Mouse (Mus musculus): ENCODE measurements at regions not wholly inside any gene's neighbourhood (a gene's known extent, or its start where the extent isn't known, plus 50 kb on each side); places are given as distances from the start of the nearest gene placed in this dataset.

GRCm38 (mm10) chr10:112801560-112801959 lies 127.2 kb downstream of the Atxn7l3b start:
- H3K27ac ChIP-seq (ENCODE audit: low read depth, low read length), result no peak overlapping the region
- no peaks in the 10 kb centered on the region for H3K4me1 ChIP-seq (ENCODE audit: control insufficient read depth, insufficient read depth, low read depth, low read length)
- H3K9ac ChIP-seq (ENCODE audit: low read depth, low read length), result no peak overlapping the region
- H3K36me3 ChIP-seq (ENCODE audit: control insufficient read depth, insufficient read depth, low read length), result no peaks in the 10 kb centered on the region
- no peak overlapping the region for H3K4me3 ChIP-seq (ENCODE audit: low read length)
- H3K4me2 ChIP-seq (ENCODE audit: low read length), result no peak overlapping the region
- WGBS, result 5% methylated on average over 5 of the region's 5 CpGs
- H3K27me3 ChIP-seq (replicated peaks; ENCODE audit: control insufficient read depth, insufficient read depth, low read length), result no peaks in the 10 kb centered on the region
- no peaks in the 10 kb centered on the region for H3K9me3 ChIP-seq (ENCODE audit: control insufficient read depth, low read length)
- peak; percentile 64; the same call in 1 of the 2 replicates for ATAC-seq

GRCm38 (mm10) chr10:112798603-112799002 lies 130.2 kb downstream of the Atxn7l3b start:
- Histone ChIP-seq H3K27ac (ENCODE audit: low read depth, low read length) (no peak overlapping the region), H3K4me1 (ENCODE audit: control insufficient read depth, insufficient read depth, low read depth, low read length) (no peaks in the 10 kb centered on the region), H3K9ac (ENCODE audit: low read depth, low read length) (no peak overlapping the region), H3K4me3 (ENCODE audit: low read length) (no peak overlapping the region), H3K27me3 (replicated peaks; ENCODE audit: control insufficient read depth, insufficient read depth, low read length) (no peaks in the 10 kb centered on the region), H3K4me2 (ENCODE audit: low read length) (no peak overlapping the region), H3K36me3 (ENCODE audit: control insufficient read depth, insufficient read depth, low read length) (no peaks in the 10 kb centered on the region), H3K9me3 (ENCODE audit: control insufficient read depth, low read length) (no peaks in the 10 kb centered on the region)
- no peak for ATAC-seq
- WGBS, result 55% methylated on average over 7 of the region's 7 CpGs

GRCm38 (mm10) chr10:112798090-112798489 lies 130.7 kb downstream of the Atxn7l3b start:
- H3K9me3 ChIP-seq (ENCODE audit: control insufficient read depth, low read length), result no peaks in the 10 kb centered on the region
- H3K4me1 ChIP-seq (ENCODE audit: control insufficient read depth, insufficient read depth, low read depth, low read length), result no peaks in the 10 kb centered on the region
- no peak overlapping the region for H3K4me2 ChIP-seq (ENCODE audit: low read length)
- ATAC-seq, result no peak
- H3K9ac ChIP-seq (ENCODE audit: low read depth, low read length), result no peak overlapping the region
- H3K4me3 ChIP-seq (ENCODE audit: low read length), result no peak overlapping the region
- WGBS, result 11% methylated on average over 4 of the region's 4 CpGs
- H3K36me3 ChIP-seq (ENCODE audit: control insufficient read depth, insufficient read depth, low read length), result no peaks in the 10 kb centered on the region
- H3K27me3 ChIP-seq (replicated peaks; ENCODE audit: control insufficient read depth, insufficient read depth, low read length), result no peaks in the 10 kb centered on the region
- H3K27ac ChIP-seq (ENCODE audit: low read depth, low read length), result no peak overlapping the region

- Histone ChIP-seq H3K9ac (ENCODE audit: low read depth, low read length) (no peak overlapping the region), H3K4me1 (ENCODE audit: control insufficient read depth, insufficient read depth, low read depth, low read length) (no peaks in the 10 kb centered on the region), H3K4me3 (ENCODE audit: low read length) (no peak overlapping the region), H3K27me3 (replicated peaks; ENCODE audit: control insufficient read depth, insufficient read depth, low read length) (no peaks in the 10 kb centered on the region), H3K4me2 (ENCODE audit: low read length) (no peak overlapping the region), H3K27ac (ENCODE audit: low read depth, low read length) (no peak overlapping the region), H3K36me3 (ENCODE audit: control insufficient read depth, insufficient read depth, low read length) (no peaks in the 10 kb centered on the region), H3K9me3 (ENCODE audit: control insufficient read depth, low read length) (no peaks in the 10 kb centered on the region)
- ATAC-seq, result no peak
- 11% methylated on average over 1 of the region's 1 CpGs for WGBS
Measured at GRCm38 (mm10) chr10:112795938-112796337, 132.9 kb downstream of the Atxn7l3b start.

GRCm38 (mm10) chr10:112795473-112795872 lies 133.3 kb downstream of the Atxn7l3b start:
- Histone ChIP-seq H3K4me3 (ENCODE audit: low read length) (no peak overlapping the region), H3K4me2 (ENCODE audit: low read length) (no peak overlapping the region), H3K27me3 (replicated peaks; ENCODE audit: control insufficient read depth, insufficient read depth, low read length) (no peaks in the 10 kb centered on the region), H3K27ac (ENCODE audit: low read depth, low read length) (no peak overlapping the region), H3K9ac (ENCODE audit: low read depth, low read length) (no peak overlapping the region), H3K9me3 (ENCODE audit: control insufficient read depth, low read length) (no peaks in the 10 kb centered on the region), H3K4me1 (ENCODE audit: control insufficient read depth, insufficient read depth, low read depth, low read length) (no peaks in the 10 kb centered on the region), H3K36me3 (ENCODE audit: control insufficient read depth, insufficient read depth, low read length) (no peaks in the 10 kb centered on the region)
- WGBS, result 87% methylated on average over 1 of the region's 1 CpGs
- peak; percentile 56; the same call in 1 of the 2 replicates for ATAC-seq

GRCm38 (mm10) chr10:112788236-112788635 lies 140.6 kb downstream of the Atxn7l3b start:
- Histone ChIP-seq H3K4me1 (ENCODE audit: control insufficient read depth, insufficient read depth, low read depth, low read length) (no peaks in the 10 kb centered on the region), H3K4me2 (ENCODE audit: low read length) (no peak overlapping the region), H3K9ac (ENCODE audit: low read depth, low read length) (no peak overlapping the region), H3K27ac (ENCODE audit: low read depth, low read length) (no peak overlapping the region), H3K4me3 (ENCODE audit: low read length) (no peak overlapping the region), H3K9me3 (ENCODE audit: control insufficient read depth, low read length) (no peaks in the 10 kb centered on the region), H3K36me3 (ENCODE audit: control insufficient read depth, insufficient read depth, low read length) (no peaks in the 10 kb centered on the region), H3K27me3 (replicated peaks; ENCODE audit: control insufficient read depth, insufficient read depth, low read length) (no peaks in the 10 kb centered on the region)
- ATAC-seq, result no peak
- WGBS, result 65% methylated on average over 3 of the region's 3 CpGs

GRCm38 (mm10) chr10:112774262-112774661 lies 154.5 kb downstream of the Atxn7l3b start:
- H3K4me1 ChIP-seq (ENCODE audit: control insufficient read depth, insufficient read depth, low read depth, low read length), result no peaks in the 10 kb centered on the region
- no peak overlapping the region for H3K9ac ChIP-seq (ENCODE audit: low read depth, low read length)
- no peaks in the 10 kb centered on the region for H3K27me3 ChIP-seq (replicated peaks; ENCODE audit: control insufficient read depth, insufficient read depth, low read length)
- H3K27ac ChIP-seq (ENCODE audit: low read depth, low read length), result no peak overlapping the region
- H3K9me3 ChIP-seq (ENCODE audit: control insufficient read depth, low read length), result no peaks in the 10 kb centered on the region
- H3K4me3 ChIP-seq (ENCODE audit: low read length), result no peak overlapping the region
- no peak overlapping the region for H3K4me2 ChIP-seq (ENCODE audit: low read length)
- WGBS, result 94% methylated on average over 10 of the region's 10 CpGs
- no peaks in the 10 kb centered on the region for H3K36me3 ChIP-seq (ENCODE audit: control insufficient read depth, insufficient read depth, low read length)
- ATAC-seq, result no peak

- ATAC-seq, result peak; percentile 60; the same call in 1 of the 2 replicates
- H3K27me3 ChIP-seq (replicated peaks; ENCODE audit: control insufficient read depth, insufficient read depth, low read length), result no peaks in the 10 kb centered on the region
- 76% methylated on average over 1 of the region's 1 CpGs for WGBS
Measured at GRCm38 (mm10) chr10:112746683-112747082, 182.1 kb downstream of the Atxn7l3b start.

GRCm38 (mm10) chr10:112743527-112743926 lies 185.3 kb downstream of the Atxn7l3b start:
- Histone ChIP-seq H3K27me3 (replicated peaks; ENCODE audit: control insufficient read depth, insufficient read depth, low read length) (no peaks in the 10 kb centered on the region), H3K4me2 (ENCODE audit: low read length) (no peak overlapping the region), H3K4me3 (ENCODE audit: low read length) (no peak overlapping the region), H3K4me1 (ENCODE audit: control insufficient read depth, insufficient read depth, low read depth, low read length) (no peaks in the 10 kb centered on the region), H3K9me3 (ENCODE audit: control insufficient read depth, low read length) (no peaks in the 10 kb centered on the region), H3K27ac (ENCODE audit: low read depth, low read length) (no peak overlapping the region), H3K9ac (ENCODE audit: low read depth, low read length) (no peak overlapping the region), H3K36me3 (ENCODE audit: control insufficient read depth, insufficient read depth, low read length) (no peaks in the 10 kb centered on the region)
- WGBS, result 87% methylated on average over 2 of the region's 2 CpGs
- ATAC-seq, result no peak

More at GRCm38 (mm10) chr10:112746683-112747082, 182.1 kb downstream of the Atxn7l3b start:
- Histone ChIP-seq H3K9ac (ENCODE audit: low read depth, low read length) (no peak overlapping the region), H3K9me3 (ENCODE audit: control insufficient read depth, low read length) (no peaks in the 10 kb centered on the region), H3K4me1 (ENCODE audit: control insufficient read depth, insufficient read depth, low read depth, low read length) (no peaks in the 10 kb centered on the region), H3K4me3 (ENCODE audit: low read length) (no peak overlapping the region), H3K4me2 (ENCODE audit: low read length) (no peak overlapping the region), H3K27ac (ENCODE audit: low read depth, low read length) (no peak overlapping the region), H3K36me3 (ENCODE audit: control insufficient read depth, insufficient read depth, low read length) (no peaks in the 10 kb centered on the region)

GRCm38 (mm10) chr10:112742123-112742522 lies 186.7 kb downstream of the Atxn7l3b start:
- no peak for ATAC-seq
- 92% methylated on average over 8 of the region's 8 CpGs for WGBS
- no peak overlapping the region for H3K9ac ChIP-seq (ENCODE audit: low read depth, low read length)
- H3K4me3 ChIP-seq (ENCODE audit: low read length), result no peak overlapping the region
- no peaks in the 10 kb centered on the region for H3K27me3 ChIP-seq (replicated peaks; ENCODE audit: control insufficient read depth, insufficient read depth, low read length)
- H3K4me1 ChIP-seq (ENCODE audit: control insufficient read depth, insufficient read depth, low read depth, low read length), result no peaks in the 10 kb centered on the region
- H3K9me3 ChIP-seq (ENCODE audit: control insufficient read depth, low read length), result no peaks in the 10 kb centered on the region
- H3K36me3 ChIP-seq (ENCODE audit: control insufficient read depth, insufficient read depth, low read length), result no peaks in the 10 kb centered on the region
- H3K27ac ChIP-seq (ENCODE audit: low read depth, low read length), result no peak overlapping the region
- no peak overlapping the region for H3K4me2 ChIP-seq (ENCODE audit: low read length)

Data from hindbrain, embryonic 16.5 days (tissue).